Mouse (Mus musculus) ES-E14 (cell line): ENCODE results near the gene Acads.

Experiments
- CHD2 ChIP-seq: IDR thresholded peaks from 2 replicates; pipeline ENCODE4 v1.6.1; 2014; ENCODE audit warnings: mild to moderate bottlenecking, low read depth, low read length, inconsistent platforms
- MAFK ChIP-seq: IDR thresholded peaks from 2 replicates; pipeline ENCODE4 v1.6.1; 2014; ENCODE audit warnings: mild to moderate bottlenecking, low read depth, low read length, inconsistent platforms; ENCODE audit not compliant: insufficient read depth
- ZNF384 ChIP-seq: IDR thresholded peaks from 2 replicates; pipeline ENCODE4 v1.6.1; 2012; ENCODE audit warnings: low read depth, low read length, inconsistent platforms

DNA sequence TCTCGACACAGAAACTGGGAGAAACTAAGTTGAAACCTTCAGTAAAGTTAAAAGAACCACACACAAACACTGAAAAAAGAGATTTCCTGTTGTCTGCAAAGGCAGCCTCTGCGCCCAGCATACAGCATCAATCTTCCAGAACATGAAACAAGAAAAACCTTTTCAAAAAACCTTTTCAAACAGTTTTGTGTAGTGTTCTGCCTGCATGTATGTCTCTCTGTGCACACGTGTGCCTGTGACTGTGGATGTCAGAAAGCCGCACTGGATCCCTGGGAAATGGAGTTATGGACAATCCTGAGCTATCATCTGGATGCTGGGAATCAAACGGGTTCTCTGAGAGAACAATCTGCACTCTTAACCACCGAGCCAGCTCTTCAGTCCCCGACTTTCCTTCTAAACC, 37.3 kb upstream of the Acads start:
- TF ChIP-seq ZNF384: no peak
- TF ChIP-seq MAFK: no peak
- TF ChIP-seq CHD2: no peak
